Mouse (Mus musculus): ENCODE results near the gene Ascc1. TPM values are rescaled to one million over a fixed set of nuclear protein-coding genes. Genes with fewer than 3 reads are reported as not detected.

Gene Ascc1
- total and polyA plus RNA-seq, 3 experiments = 17.0 to 37.9 TPM; not detected in 1

- no peak for DNase-seq (ENCODE audit: low read depth, low spot score)
- no peak overlapping the region for H3K4me3 ChIP-seq (ENCODE audit: control insufficient read depth in 1 of 2, insufficient read depth in 1 of 2, low read depth in 2 of 2, low read length in 2 of 2)
- 0 out of 4 replicates have a peak, but pooled peaks cover 0 to 3% of the 10 kb centered on the region in 2 experiments for H3K4me1 ChIP-seq (ENCODE audit: control insufficient read depth in 1 of 2, insufficient read depth in 2 of 2, low read length in 2 of 2)
- H3K79me2 ChIP-seq (ENCODE audit: control insufficient read depth, insufficient read depth, low read length, poor library complexity) = no peaks in the 10 kb centered on the region
- TF ChIP-seq ETS1 (IDR thresholded peaks at IDR 0.05; ENCODE audit: low read depth, low read length) = no peak
- TF ChIP-seq MAX (IDR thresholded peaks at IDR 0.05; ENCODE audit: low read length) = no peak
- no peak for TF ChIP-seq BHLHE40 (IDR thresholded peaks at IDR 0.05; ENCODE audit: borderline replicate concordance, low read depth, low read length)
- TF ChIP-seq CHD2 (IDR thresholded peaks at IDR 0.05; ENCODE audit: low read length) = no peak
- no peak for TF ChIP-seq NELFE (IDR thresholded peaks at IDR 0.05; ENCODE audit: low read depth, low read length)
- TF ChIP-seq RCOR1 (IDR thresholded peaks at IDR 0.05; ENCODE audit: low read depth, low read length) = no peak
- no peak for TF ChIP-seq MAFK (IDR thresholded peaks at IDR 0.05; ENCODE audit: borderline replicate concordance, low read depth, low read length)
- TF ChIP-seq CTCF (IDR thresholded peaks at IDR 0.05 in 2 of 3, conservative IDR thresholded peaks at IDR 0.05 in 1 of 3; ENCODE audit: control insufficient read depth in 1 of 3, insufficient read depth in 1 of 3, low read depth in 2 of 3, low read length in 3 of 3, poor library complexity in 1 of 3, severe bottlenecking in 1 of 3) = no peak
- no peak for TF ChIP-seq JUND (IDR thresholded peaks at IDR 0.05; ENCODE audit: low read depth, low read length)
- no peak for TF ChIP-seq ZKSCAN1 (IDR thresholded peaks at IDR 0.05; ENCODE audit: low read depth, low read length)
- no peak overlapping the region for H3K27ac ChIP-seq (ENCODE audit: control insufficient read depth, low read depth, low read length)
- H3K27me3 ChIP-seq (ENCODE audit: control insufficient read depth in 1 of 2, insufficient read depth in 2 of 2, low read length in 2 of 2) = no peaks in the 10 kb centered on the region
- no peak overlapping the region for H3K9ac ChIP-seq (ENCODE audit: control insufficient read depth, low read depth, low read length, poor library complexity, severe bottlenecking)
- no peaks in the 10 kb centered on the region for H3K36me3 ChIP-seq (ENCODE audit: control insufficient read depth in 1 of 2, insufficient read depth in 2 of 2, low read length in 2 of 2)
- H3K9me3 ChIP-seq (replicated peaks; ENCODE audit: insufficient read depth, low read length) = no peaks in the 10 kb centered on the region
Observed at GRCm38 (mm10) chr10:60136935-60137334, 134.3 kb downstream of the Ascc1 start.

DNA sequence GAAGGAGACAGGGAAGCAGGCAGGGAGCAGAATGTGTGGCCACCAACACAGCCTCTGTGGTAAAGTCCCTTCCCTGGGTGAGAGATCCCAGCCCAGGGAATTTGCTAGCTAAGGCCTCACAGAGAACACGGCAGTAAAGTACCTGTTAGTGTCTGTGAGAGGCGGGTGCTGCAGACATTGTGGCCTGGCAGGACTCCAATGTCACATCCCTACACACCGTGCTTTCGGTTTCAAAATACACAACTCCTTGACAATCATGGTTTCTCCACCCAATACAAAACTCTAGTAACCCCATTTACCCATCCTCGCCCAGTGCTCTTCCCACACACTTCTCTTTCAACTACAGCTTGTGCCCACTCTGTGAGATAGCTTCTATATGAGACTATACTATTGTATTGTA is 136.1 kb downstream of the Ascc1 start:
- peak; percentile 14 for DNase-seq (ENCODE audit: low read depth, low spot score)
- Histone ChIP-seq H3K27me3 (ENCODE audit: control insufficient read depth in 1 of 2, insufficient read depth in 2 of 2, low read length in 2 of 2) (no peaks in the 10 kb centered on the region), H3K9ac (ENCODE audit: control insufficient read depth, low read depth, low read length, poor library complexity, severe bottlenecking) (no peak overlapping the region), H3K36me3 (ENCODE audit: control insufficient read depth in 1 of 2, insufficient read depth in 2 of 2, low read length in 2 of 2) (no peaks in the 10 kb centered on the region), H3K4me1 (ENCODE audit: control insufficient read depth in 1 of 2, insufficient read depth in 2 of 2, low read length in 2 of 2) (0 out of 4 replicates have a peak, but pooled peaks cover 0 to 3% of the 10 kb centered on the region in 2 experiments), H3K9me3 (replicated peaks; ENCODE audit: insufficient read depth, low read length) (no peaks in the 10 kb centered on the region), H3K79me2 (ENCODE audit: control insufficient read depth, insufficient read depth, low read length, poor library complexity) (no peaks in the 10 kb centered on the region), H3K27ac (ENCODE audit: control insufficient read depth, low read depth, low read length) (no peak overlapping the region), H3K4me3 (ENCODE audit: control insufficient read depth in 1 of 2, insufficient read depth in 1 of 2, low read depth in 2 of 2, low read length in 2 of 2) (no peak overlapping the region)
- TF ChIP-seq MAX (IDR thresholded peaks at IDR 0.05; ENCODE audit: low read length) = no peak
- no peak for TF ChIP-seq ZC3H11A (IDR thresholded peaks at IDR 0.05; ENCODE audit: low read depth, low read length)
- TF ChIP-seq ZNF384 (IDR thresholded peaks at IDR 0.05; ENCODE audit: low read depth, low read length) = no peak
- TF ChIP-seq POLR2A (IDR thresholded peaks at IDR 0.05; ENCODE audit: control insufficient read depth in 1 of 2, insufficient read depth in 1 of 2, low read depth in 1 of 2, low read length in 2 of 2, poor library complexity in 1 of 2) = no peak
- no peak for TF ChIP-seq MAFK (IDR thresholded peaks at IDR 0.05; ENCODE audit: borderline replicate concordance, low read depth, low read length)
- no peak for TF ChIP-seq GATA1 (IDR thresholded peaks at IDR 0.05; ENCODE audit: low read depth, low read length)
- TF ChIP-seq MEF2A (IDR thresholded peaks at IDR 0.05; ENCODE audit: extremely low read depth, insufficient replicate concordance, low read depth, low read length, poor library complexity, severe bottlenecking) = no peak
- TF ChIP-seq USF1 (IDR thresholded peaks at IDR 0.05; ENCODE audit: low read depth, low read length) = no peak
- no peak for TF ChIP-seq EP300 (IDR thresholded peaks at IDR 0.05; ENCODE audit: low read depth in 1 of 2, low read length in 2 of 2)
- no peak for TF ChIP-seq BHLHE40 (IDR thresholded peaks at IDR 0.05; ENCODE audit: borderline replicate concordance, low read depth, low read length)
- TF ChIP-seq SMC3 (IDR thresholded peaks at IDR 0.05; ENCODE audit: low read depth, low read length) = no peak
- TF ChIP-seq TAL1 (IDR thresholded peaks at IDR 0.05; ENCODE audit: low read length) = no peak
- no peak for TF ChIP-seq SIN3A (IDR thresholded peaks at IDR 0.05; ENCODE audit: low read length)
- TF ChIP-seq TBP (IDR thresholded peaks at IDR 0.05; ENCODE audit: low read depth, low read length) = no peak
